Mouse (Mus musculus): Measurements from ENCODE around the gene Gpr155. TPM values are rescaled to one million over a fixed set of nuclear protein-coding genes. Genes with fewer than 3 reads are reported as not detected.
A peak's percentile ranks its signal among the peaks of the same experiment; 100 is the strongest.

Gpr155 gene
- total RNA-seq, 2 experiments from 2014 or later, result 36.2 to 40.1 TPM

DNA sequence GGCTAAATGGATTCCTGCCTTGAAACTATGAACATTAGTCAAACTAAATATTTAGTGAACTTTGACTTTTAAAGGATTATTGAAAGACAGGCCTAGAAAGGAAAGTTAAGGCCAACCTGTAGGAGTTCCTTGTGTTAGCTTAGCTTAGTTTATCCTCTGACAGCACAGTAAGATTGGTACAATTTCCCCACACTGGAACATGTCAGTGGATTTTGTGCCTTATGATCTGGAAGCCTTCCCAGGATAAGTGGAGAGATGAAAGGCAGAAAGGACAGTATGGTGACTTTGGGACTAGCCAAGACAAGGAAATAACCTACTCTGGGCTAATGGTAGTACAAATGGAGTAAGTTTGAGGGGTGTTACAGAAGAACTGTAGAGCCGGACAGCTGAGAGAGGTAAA lies 1.4 kb upstream of the Gpr155 start:
- DNase-seq (ENCODE audit: low spot score in 2 of 2), result no peak

DNA sequence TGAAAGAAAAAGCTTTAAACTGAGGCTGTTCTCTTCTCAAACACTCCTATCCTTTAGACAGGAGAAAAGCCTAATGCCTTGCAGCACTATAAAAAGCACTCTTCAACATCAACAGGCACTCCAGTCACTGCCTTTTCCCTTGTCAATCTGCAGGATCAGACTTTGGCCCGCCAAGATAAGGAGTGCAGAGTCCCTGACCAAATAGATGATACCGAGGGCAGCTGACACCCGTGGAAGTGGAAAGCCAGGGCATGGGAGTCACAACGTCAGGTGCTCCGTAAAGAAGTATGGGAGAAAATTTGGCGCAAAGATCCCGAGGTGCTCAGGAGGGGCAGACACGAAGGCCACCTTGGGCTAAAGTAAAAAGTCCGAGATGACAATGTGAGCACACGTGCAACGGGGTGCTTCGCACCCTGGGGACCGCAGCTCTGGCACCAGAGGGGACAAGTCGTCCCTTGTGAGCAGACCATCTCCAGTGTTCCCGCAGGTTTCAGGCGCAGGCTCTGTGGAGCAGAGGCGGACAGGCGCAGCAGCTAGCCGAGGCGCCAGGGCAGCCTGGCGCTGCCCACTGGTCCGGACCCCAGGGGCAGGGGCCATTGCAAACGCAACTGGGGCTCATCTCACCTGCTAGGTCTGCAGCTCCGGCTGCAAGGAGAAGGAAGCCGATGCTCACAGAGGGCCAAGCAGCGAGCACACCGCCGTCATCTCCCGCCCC lies 574 bp downstream of the Gpr155 start:
- no peak for DNase-seq (ENCODE audit: low spot score in 2 of 2)

DNA sequence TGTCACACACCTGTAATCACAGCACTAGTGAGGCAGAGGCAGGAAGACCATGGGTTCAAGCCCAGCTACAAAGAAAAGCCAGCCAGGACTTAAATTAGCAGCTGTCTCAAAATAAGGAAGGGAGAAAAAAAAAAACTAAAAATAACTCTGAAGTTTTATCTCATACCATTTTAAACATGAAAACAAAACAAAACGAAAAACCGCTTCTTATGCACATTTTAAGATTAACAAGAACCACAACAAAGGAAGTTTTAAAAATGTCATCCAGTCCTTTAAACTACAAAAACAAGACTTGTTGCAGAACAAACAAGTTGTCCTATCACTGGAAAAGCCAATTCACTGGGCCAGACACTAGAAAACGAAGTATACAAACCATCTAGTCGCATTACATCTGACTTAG lies 1.2 kb downstream of the Gpr155 start:
- DNase-seq (ENCODE audit: low spot score in 2 of 2), result no peak

DNA sequence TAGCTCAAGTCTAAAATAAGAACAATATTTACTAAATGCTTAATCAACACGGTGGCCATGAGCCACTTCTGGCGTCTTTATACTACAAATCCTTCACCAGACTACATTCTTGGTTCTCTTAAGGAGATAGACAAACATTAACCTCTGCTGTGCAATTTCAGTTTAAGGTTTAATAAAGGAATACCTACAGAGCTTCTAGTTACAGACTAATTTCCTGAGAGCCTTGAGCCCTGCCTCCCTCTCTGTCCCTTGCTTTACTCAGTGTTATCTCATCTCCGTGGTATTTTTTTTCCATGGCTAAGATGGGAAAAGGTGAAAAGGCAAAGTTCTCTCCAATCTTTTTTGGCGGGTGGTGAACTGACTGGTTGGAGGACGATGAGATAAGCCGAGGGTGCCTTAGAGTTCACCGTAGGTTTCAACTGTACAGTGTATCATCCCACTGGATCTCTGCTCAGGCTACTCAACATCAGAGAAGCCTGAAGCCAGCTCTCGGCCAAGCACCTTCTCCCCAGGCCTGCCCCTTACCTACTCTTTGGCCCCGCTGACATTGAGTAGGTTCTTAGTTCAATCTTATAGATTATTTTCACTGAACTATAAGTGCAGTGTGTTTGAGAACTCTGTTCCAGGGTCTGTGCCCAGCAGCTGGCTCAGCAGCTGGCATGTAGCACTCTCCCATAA lies 5.9 kb downstream of the Gpr155 start:
- no peak for DNase-seq (ENCODE audit: low spot score in 2 of 2)

DNA sequence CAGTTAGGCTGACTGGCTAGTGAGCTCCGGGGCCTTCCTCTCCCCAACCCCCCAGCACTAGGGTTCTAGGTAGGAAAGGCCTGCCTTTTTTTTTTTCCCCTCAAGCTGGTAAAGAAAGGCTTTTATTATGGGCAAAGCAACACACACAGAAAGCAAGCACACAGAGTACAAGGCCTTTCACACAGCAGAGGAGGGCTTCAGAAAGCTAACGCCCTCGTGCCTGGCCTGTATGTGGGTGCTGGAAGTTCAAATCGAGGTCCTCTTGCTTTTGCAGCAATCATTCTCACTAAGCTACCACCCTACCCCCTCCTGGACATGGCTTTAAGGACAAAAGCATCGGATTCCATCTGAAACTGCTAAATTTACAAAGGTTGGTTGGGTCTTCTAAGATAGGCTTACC lies 6.7 kb downstream of the Gpr155 start:
- DNase-seq (ENCODE audit: low spot score in 2 of 2), result no peak

DNA sequence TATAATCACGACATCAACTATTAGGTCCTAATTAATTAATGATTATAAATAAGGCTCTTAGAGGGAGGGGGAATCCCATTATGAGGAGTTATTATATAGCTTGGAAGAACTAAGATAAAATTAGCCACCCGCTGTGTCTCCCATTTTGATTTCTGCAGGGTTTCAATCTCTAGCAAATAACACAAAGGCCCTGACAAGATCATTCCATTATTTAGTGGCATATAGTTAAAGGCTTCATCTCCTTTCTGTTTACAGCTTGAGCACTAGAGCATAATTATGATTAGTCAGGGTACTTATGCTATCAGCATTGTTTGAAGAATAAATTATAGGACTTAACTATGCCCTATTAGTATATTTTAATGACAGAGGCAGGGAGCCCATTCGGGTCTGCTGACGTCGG lies 8.0 kb downstream of the Gpr155 start:
- no peak for DNase-seq (ENCODE audit: low spot score in 2 of 2)

DNA sequence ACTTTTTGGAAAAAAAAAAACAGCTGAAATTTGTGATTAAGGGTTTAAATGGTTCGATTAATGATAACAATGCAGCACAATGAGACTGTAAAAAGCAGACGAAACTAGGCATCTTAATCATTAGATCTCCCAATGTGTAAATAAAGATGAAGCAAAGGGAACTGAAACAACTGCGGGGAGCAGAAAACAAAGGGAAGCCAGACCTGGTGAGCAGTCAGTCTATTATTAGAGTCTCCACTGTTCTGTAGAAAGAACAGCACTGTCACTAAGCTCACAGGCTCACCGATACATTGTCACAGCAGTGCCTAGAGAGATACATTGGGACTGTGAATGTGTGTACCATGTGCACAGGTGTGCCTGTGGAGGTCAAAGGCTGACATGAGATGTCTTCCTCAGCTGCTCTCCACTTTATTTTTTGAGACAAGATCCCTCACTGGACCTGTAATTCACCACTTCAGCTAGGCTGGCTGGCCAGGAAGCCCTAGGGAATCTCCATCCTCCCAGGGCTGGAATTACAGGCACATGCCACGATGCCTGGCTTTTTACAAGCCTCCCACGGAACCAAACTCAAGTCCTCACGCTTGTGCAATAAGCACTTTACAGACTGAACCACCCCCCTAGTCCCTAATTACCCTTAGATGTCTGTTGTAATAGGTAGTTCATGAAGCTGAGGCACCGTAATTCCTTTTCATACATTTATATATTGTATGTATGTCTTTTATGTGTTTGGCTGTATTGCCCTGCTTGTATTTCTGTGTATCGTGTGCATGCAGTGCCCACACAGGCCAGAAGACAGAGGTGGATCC lies 14.6 kb downstream of the Gpr155 start:
- DNase-seq (ENCODE audit: low spot score in 2 of 2), result no peak

DNA sequence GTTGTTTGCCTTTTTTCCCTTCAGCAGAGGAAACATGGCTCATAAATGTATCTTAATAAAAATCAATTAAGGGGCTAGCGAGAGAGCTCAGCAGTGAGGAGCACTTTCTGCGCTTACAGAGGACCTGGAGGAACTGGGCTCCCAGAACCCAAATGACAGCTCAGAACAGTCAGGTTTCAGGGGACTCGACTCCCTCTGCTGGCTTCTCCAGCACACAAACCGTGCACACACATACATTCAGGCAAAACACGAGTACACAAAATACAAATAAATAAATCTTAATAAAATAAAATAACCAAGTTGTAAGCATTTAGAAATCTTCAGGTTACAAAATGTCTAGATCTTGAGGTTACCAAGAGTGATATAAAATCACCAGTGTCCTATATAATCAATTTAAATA lies 22.9 kb downstream of the Gpr155 start:
- DNase-seq (ENCODE audit: low spot score in 2 of 2), result no peak

DNA sequence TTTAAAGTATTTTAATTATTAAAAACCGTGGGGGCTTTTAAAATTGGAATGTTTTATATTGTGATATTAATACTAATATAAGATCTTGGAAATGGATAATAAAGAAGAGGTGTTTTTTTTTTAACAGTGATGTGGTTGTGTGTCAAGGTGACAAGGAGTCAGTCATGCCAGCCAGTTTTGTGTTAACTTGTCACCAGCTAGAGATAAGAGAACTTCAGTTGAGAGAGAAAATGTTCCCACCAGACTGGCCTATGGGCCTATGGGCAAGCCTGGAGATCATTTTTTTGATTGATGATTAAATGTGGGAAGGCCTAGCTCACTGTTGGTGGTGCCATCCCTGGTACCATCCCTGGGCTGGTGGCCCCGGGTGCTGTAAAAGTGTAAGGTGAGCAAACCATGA lies 25.8 kb downstream of the Gpr155 start:
- DNase-seq (ENCODE audit: low spot score in 2 of 2), result no peak

DNA sequence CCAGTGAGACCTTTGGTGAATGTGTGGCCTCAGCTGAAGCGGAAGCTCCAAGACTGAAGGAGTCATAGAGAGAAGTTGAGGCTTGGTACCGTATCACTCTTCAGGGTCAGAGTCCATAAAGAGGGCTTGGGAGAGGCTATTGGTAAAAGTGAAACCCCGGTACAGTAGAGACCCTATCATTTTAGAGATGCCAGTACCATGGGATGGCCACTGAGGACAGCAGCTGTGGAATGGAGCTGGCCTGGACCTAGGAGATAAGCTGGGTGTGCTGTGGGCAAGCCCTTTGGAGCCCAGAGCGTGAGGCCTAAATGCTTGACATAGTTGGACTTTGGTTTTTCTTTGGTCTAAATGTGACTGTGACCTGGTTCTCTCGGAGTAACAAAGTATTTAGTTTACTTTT lies 26.4 kb downstream of the Gpr155 start:
- DNase-seq (ENCODE audit: low spot score in 2 of 2), result no peak

DNA sequence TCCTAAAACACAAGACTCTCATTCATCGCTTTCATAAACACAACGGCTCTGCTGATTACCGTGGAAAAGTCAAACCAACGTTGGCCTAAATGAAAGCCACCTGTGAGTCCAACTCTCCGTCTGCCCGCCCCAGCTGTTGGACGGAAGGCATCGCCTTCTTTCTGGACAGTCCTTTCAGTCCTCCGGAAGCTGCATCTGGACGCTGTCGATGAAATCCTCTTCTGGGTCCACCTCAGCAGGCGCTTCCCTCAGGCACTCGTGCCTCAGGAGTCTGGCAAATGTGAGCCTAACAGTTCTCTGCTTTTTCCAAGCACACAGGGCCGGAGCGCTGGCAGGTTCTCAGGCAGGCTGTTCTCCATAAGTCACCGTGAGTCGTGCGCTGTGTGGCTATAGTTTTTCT lies 29.4 kb downstream of the Gpr155 start:
- no peak for DNase-seq (ENCODE audit: low spot score in 2 of 2)

DNA sequence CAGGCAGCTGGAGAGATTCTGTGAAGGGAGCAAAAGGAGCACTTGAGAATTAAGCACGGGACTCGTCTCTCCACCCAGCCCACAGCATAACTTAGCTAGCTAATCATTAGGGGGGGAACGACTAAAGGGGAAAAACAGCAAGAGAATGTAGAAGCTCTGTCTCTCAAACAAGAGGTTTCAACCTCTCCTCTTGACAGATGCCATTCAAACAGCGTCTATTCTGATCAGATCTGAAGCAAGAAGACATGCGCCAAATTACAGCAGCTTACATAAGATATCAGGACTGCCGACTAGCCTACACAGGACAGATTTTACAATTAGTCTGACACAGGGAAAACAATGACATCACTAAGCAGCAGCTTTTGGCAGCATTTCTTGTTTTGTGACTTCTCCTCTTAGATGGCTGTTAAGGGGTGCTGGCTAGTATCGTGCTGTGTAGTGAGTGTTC lies 34.4 kb downstream of the Gpr155 start:
- DNase-seq (ENCODE audit: low spot score in 2 of 2), result peak; percentile 22 to 27

DNA sequence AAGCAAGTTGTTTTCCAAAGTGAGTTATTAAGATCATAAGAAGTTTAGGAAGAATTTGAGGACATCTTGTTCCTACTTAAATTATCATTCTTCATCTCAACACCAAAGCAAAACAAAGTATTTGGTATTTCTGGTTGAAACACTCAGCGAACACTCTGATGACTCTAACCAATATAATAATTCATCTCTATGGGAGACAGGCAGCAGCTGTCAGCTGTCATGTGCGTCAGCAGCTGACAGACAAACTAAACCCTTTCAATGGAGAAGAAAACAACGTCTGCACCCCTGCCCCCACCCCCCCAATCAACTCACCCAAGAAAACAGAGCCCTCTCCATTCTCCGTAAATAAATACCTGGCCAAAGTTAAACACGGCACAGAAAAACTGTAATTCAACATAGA lies 34.9 kb downstream of the Gpr155 start:
- DNase-seq (ENCODE audit: low spot score in 2 of 2), result no peak

DNA sequence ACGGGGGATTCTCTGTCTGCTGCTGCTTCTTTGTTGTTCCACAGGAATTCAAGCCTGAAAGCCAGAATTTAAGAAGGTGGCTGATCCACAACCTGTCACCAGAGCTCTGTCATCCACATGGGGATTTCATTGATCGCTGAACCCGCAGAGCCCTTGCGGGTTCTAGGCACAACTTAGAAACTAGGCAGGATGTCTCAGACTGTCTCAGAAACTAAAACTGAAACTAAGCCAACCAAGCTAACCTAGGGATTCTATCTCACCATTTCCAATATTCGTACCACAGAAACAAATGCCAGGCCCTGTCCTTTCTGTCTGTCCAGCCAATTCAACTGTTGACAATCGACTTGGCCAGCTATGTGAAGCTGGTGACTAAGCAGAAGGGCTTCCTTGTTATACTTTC lies 38.2 kb downstream of the Gpr155 start:
- no peak for DNase-seq (ENCODE audit: low spot score in 2 of 2)

DNA sequence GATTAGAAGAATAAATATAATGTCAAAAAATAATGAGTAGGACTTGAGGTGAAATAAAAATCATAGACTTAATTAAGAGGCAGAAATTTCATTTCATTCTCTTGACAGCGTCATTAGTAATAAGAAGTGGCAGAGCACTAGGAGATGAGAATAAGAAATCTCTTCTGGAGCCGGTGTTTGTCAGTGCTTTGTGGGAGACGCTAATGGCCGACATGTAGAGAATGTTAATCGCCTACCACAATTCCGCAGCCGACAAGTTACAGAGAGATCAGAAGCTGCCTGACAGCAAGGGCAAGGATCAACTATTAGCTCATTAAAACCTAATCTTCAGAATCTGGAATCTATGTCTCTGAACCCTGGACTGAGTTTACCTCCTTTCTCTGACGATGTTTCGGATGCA lies 38.6 kb downstream of the Gpr155 start:
- DNase-seq (ENCODE audit: low spot score in 2 of 2), result no peak

DNA sequence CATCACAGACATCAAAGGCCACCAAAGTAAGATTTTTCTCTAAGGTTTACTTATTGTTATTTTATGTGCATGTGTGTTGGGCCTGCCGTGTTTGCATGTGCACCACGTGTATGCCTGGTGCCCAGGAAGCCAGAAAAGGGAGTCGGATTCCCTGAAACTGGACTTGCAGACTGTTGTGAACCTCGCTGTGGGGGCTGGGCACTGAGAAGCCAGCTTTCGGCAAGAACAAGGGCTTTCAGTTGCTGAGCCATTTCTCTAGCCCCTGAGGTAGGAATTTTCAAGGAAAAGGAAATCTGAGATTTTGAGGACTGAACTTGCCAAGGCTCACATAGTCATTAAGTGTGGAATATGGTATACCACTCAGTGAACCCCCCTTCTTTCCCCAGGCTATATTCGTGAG lies 39.2 kb downstream of the Gpr155 start:
- DNase-seq (ENCODE audit: low spot score in 2 of 2), result no peak

DNA sequence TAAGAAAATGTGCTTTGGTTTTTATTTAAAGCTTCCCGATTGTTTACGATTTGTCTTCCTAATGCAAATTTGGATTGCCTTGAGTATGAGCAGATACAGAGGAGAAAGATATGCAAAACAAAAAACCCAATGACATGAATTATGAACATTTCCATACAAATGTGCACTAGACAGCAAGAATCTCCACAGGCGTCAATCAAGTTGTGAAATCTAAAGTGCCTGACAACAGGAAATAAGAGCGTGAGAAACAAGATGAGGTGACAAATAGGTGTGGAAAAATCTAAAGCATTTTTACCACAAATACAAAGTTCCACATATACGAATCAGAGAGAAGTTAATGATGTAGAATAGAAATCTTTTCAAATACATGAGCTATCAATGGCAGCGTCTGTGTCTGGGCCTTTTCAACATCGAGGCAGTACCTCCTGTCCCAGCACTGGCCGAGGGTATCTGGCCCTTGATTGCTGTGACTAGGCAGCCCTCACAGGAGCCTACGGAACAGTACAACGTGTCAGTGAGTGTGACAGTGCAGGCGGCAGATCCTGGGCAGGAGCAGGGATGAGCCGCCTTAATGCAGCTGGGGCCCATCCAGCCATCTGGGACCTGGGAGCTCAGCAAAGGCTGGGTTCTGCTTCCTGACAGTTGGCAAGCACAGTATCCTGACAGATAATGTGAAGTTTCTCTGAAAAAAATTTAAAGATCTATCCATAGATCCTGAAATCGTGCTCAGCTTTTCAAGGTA lies 39.9 kb downstream of the Gpr155 start:
- DNase-seq (ENCODE audit: low spot score in 2 of 2), result peak; percentile 45 to 54

DNA sequence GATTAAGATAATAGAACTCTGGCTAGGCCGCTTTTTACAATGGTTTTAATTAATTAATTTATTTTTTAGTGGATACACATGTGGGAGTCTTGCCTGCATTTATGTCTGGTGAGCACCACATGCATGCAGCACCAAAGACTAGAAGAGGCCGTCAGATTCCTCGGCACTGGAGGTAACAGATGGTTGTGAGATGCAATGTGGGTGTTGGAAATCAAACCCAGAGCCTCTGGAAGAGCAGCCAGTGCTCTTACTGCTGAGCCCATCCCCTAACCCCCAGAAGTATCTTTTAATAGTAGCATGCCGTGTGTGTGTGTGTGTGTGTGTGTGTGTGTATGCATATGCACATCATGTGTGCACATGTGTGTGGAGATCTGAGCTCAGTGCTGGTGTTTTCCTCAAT lies 41.2 kb downstream of the Gpr155 start:
- no peak for DNase-seq (ENCODE audit: low spot score in 2 of 2)

DNA sequence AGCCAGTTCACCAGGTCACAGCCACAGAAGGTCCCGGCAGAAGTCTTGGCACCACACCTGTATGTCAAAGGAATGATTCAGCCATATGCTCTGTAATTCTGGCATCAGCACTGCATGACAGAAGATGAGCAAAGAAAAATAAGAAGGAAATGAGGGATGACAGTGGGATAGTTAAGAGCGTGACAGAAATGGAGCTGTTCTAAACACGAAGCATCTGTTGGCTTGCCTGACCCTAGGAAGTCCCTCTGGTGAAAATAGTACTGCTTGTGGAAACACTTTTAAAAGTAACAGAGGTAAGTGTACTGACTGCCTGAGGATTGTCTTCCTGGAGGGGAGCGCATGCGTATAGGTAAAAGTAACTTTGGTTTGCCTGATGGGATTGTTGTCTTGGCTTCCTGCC lies 42.7 kb downstream of the Gpr155 start:
- no peak for DNase-seq (ENCODE audit: low spot score in 2 of 2)

DNA sequence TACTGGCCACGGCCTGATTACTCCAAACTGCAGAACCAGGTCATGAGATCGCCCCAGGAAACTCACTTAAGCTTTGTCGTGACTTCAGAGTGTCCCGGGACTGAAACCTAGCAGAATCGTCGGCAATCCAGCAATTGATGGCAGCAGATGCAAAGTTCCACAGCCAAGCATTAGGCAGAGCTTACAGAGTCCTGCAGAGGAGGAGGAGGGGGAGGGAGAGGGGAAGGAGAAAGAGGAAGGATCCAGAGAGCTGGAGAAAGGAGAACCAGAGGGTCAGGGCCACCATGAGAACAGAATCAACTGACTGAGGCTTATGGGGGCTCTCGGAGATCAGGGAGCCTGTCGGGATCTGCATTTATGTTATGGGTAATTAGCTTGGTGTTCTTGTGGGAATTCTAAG lies 48.0 kb downstream of the Gpr155 start:
- DNase-seq (ENCODE audit: low spot score in 2 of 2), result no peak

DNA sequence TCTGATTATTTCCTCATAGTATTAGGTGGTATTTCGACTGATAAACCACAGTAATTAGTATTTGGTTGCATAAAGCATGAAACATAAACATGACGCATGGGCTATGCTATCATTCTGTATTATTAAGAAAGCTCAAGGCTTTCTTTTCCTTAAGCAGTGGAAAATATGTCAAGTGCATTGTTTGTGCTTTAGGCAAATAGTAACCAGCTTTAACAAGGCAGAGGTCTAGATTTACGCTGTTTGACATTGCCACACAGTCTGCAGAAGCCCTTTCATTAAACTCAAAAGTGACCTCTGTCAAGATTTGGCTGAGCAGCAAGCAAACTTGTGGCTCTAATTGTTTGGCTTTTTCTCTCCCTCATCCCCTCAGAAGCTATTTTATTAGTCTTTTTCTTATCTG lies 50.4 kb downstream of the Gpr155 start:
- no peak for DNase-seq (ENCODE audit: low spot score in 2 of 2)

DNA sequence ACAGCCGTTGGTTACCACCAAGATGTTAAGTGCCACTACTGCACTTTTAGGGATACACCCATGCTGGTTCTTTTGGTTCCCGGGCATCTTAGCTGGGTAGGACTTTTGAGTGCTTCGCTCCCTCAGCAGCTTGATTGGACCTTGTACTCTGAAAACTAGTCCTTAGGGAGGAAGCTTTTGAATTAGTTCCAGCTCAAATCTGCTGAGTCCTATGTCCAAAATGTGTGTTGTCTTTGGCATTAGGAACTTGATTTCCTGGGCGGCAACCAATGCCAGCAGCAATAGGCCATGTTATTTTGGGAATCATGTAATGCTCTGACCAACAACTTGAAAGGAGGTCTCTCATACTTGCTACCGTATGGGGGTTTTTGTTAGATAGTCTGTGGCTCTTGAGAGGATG lies 60.5 kb downstream of the Gpr155 start:
- no peak for DNase-seq (ENCODE audit: low spot score in 2 of 2)
